Mouse (Mus musculus) erythroid progenitor cell, adult 5-6 weeks (primary cell): ENCODE data around the gene Ms4a15. TPM values are rescaled to one million over a fixed set of nuclear protein-coding genes. Genes with fewer than 3 reads are reported as not detected.

Experiments used
- ATAC-seq: replicated peaks from 2 replicates; pipeline ENCODE4 v1.8.0; 2016; ENCODE audit warnings: moderate number of reproducible peaks, mild to moderate bottlenecking, moderate TSS enrichment, inconsistent platforms; ENCODE audit not compliant: poor library complexity, low FRiP score, severe bottlenecking
- total RNA-seq, 2 experiments: library from RNA; stranded (forward) in 1 of 2; stranded (reverse) in 1 of 2; fragments of 150-400 nt in 1 of 2; fragments of 186-747, 209-891 nt in 1 of 2; gene quantifications; 2 replicates each; pipeline versions ENCODE4 v1.2.3 to v1.2.4; 2015 to 2017; ENCODE audit warnings: low replicate concordance in 2 of 2

Ms4a15 gene
- total RNA-seq (2015; ENCODE audit: low replicate concordance) (not detected in 2 replicates), total RNA-seq (2017; ENCODE audit: low replicate concordance) (not detected in 2 replicates)

DNA sequence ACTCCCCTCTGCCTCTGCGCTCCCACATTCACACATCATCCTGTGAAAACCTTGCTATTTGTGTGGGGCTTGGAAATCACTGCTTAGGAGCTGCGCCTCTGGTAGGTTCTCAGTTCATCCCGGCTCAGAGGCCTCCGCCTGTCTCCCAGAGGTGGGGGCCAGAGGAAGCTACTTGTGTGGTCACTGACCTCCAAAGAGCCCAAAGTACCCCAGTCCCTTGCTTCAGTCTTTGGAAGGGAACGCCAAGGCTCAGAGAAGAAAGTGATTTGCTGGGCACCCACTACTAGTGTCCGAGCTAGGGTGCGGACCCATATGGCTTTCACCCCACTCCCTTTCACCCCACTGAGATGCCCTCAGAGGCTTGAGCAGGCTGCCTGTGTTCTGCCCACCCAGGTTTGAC lies at the start of gene Ms4a15:
Ms4a15 (minus strand) TSS at position 101 of the 400 bp plus-strand sequence.
- ATAC-seq = no peak

DNA sequence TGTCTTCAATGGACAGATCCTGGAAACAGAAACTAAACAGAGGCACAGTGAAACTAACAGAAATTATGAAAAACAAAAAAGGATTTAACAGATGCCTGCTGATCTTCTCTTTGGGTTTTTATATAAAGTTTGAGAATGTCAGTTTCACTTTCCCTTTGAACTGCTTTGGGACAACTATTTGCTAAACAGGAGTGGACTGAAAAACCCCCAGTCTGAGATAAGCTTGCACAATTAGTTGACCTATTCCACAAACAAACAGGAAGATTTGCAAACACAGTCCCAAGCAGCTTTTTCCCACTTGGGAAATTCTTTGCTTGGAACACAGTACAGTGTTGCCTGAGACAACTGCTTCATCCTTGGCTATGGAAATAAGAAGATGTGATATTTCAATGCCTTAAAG lies 44.5 kb upstream of the Ms4a15 start:
- ATAC-seq = no peak

DNA sequence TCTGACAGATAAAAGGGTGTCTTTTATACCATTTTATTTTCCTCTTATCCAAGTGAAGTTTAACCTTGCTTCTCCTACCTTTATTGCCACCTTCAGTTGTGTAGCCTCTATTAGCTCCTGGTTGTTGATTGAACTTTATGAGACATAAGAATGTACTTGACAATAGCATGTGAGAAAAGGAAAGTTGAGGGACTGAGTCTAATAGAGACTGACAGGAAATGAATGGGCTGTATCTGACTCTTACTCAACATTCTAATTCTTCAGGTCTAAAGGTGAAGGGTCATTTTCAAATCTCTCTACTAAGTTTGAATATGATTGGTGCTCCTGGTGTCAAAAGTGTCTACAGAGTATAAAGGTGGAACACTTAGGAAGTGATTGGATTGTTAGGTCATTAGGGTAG lies 29.3 kb upstream of the Ms4a15 start:
- no peak for ATAC-seq

DNA sequence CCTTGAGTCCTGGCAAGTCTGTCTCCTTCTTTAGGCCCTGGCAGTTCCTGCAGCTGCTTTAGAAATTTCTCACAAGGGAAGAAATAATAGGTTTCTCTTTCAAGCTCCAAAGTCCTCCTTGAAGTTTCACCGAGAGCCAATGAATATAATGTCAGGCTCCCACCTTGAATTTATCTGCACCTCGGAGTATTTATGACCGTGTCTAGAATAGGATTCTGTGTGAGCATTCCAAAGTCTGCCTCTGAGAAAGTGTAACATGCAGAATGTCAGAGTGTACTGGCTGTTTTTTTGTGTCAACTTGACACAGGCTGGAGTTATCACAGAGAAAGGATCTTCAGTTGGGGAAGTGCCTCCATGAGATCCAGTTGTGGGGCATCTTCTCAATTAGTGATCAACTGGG lies 24.8 kb upstream of the Ms4a15 start, which contains the start of gene Ms4a18:
Ms4a18 (minus strand) TSS at position 141 of the 400 bp plus-strand sequence.
- ATAC-seq = no peak

DNA sequence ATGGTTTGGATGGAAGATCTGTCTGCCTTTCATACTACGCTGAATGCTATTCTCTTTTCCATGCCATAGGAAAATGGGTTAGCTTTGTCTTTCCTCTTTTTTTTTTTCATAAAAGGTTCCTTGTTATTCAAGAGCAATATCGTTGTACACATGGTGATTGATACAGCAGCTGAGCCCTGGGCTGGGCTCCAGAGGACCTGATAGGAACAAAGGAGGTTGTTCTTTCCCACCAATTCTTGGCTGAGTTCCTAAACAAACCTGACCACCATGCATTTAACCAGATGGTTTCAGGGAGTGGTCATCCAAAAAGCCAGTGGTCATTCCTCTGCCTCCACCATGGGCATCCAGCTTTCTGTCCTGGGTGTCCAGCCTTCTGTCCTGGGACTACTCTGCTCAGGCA lies 24.2 kb upstream of the Ms4a15 start:
- ATAC-seq = no peak

DNA sequence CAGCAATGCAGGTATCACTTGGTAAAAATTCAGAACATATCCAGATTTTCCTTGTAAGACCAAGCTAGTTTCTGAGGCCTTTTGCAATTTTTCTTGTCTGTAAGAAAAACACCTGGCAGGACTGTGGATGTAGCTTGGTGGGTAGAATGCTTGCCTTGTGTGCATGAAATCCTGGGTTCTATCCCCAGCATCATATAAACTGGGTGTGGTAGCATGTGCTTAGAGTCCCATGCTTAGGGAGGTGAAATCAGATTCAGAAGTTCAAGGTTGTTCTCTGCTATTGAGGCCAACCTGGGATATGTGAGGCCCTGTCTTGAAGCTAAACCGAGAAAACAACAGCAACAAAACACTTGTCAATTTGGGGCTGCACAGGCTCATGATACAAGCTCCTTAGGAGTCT lies 22.9 kb upstream of the Ms4a15 start:
- ATAC-seq = no peak

DNA sequence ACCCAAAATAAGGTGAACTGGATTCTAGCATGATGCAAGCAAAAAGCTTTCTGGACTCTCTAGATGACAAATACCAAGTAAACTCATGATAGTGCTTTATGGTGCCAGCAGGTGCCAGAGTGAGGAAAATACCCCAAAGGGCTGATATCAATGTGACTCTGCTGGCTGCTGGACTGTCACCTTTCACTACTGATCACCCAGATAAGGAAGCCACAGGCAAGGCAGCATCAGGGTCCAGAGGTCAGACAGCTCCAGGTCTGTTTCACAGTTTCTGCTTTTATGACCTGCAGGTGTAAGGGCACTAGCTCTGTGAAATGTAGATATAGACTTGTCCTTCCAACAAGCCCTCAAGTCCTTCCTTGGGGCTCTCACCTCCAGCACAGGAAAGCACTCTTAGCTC lies 22.4 kb upstream of the Ms4a15 start:
- no peak for ATAC-seq

DNA sequence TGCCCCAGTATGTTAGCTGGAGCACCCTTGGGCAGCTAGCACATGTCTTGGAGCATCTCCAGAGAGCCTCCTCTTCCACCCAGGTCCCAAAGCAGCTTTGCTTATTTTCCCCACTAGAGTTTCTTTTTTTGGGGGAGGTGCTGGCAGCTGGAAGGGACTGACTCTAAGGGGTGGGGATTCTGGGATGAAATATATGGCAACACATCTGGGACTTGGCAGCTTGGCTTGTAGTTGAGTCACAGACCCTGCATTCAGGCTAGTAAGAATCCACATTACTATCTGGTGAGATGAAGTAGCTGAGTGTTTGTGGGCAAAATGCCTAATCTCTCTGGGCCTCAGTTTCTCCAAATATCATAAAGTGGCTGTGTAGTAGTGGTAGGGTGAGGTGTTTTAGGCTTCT lies 1.1 kb downstream of the Ms4a15 start:
- ATAC-seq = no peak

DNA sequence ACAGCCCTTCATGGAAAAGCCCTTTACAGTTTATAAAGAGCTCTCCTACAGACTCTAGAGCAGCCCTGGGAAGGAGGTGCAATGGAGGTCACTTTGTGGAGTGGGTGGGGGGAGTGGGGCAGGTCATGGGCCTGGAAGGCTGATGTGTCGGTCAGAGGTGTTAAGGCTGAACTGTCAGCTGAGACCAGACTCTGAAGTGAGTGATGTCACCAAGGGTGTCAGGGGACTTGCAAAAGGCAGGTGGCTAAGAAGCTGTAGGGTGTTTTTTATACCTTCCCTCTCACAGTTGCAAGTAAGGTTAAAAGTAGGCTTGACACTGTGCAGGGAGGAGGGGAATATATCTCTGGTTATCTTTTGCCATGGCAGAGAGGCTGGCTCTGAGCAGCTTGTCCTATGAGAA lies 2.3 kb downstream of the Ms4a15 start:
- no peak for ATAC-seq

DNA sequence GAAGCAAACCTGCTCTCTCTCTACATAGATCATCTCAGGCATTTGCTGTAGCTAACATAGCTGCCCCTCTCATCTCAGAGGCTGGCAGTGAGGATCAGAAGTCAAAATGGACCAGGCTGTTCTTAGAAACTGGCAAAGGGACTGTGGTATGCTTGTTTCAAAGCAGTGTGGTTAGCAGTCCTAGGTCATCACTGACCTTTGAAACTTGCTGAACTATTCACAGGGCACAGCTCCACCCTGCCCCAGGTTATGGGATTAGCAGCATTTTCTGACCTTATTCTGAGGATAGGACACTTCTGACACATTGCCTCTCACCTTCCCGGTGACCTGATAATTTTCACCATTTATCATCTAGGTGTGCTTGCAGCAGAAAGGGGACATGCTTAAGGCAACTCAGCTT lies 4.5 kb downstream of the Ms4a15 start:
- no peak for ATAC-seq

DNA sequence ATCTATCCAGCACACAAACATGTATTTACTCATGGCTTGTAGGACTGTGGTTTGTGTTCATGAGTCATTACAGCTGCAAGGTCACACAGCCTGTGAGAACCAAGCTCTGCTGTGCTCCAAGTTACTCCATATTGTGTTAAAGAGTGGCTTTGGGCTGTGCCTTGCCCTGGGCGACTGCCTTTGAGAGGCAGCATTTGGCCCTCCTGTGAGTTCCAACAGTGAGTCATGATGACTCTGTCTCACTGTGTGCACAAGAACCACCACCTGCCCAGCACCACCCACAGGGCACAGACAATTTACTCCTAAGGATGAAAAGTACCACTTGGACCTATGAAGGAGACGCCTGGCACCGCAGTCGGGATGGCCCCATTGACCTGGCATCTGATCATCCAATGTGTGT lies 7.2 kb downstream of the Ms4a15 start:
- ATAC-seq = no peak

DNA sequence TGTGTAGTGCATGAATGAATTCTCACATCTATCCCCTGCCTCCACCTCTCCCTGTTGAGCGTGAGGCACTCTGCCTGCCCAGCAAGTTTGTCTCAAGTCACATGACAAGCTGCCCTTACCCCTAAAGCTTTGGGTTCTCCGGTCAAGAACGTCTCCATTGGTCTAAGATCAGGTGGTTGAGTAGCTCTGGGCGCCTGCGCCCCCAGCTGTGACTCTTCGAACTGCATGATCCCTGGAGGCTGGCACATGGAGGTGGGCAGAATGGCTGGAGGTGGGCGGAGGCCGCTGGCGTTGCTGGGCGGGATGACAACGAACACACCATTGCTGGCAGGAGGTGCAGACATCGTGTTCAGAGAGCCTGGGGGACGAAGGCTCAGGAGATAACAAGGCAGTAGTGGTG lies 8.5 kb downstream of the Ms4a15 start:
- no peak for ATAC-seq

DNA sequence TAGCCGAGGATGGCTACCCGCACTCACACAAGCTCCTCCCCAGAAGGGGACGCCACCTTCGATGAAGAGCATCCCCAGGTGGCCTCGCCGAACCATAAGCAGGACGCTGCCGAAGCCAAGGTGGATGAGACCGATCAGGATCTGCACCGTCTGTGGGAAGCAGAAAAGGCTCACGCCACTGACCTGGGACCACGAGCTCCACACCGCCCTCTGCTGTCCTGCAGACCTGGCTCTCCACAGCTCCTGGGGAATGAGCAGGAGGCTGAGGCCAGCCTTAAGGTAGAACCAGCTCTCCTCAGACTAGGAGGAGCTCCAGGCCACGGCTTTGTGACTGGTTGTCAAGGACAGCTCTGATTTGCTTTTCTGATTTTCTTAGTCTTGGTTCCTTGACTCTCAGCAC lies 9.9 kb downstream of the Ms4a15 start:
- 0 out of 2 replicates have a peak, but pooled peaks have one; percentile 16 for ATAC-seq

DNA sequence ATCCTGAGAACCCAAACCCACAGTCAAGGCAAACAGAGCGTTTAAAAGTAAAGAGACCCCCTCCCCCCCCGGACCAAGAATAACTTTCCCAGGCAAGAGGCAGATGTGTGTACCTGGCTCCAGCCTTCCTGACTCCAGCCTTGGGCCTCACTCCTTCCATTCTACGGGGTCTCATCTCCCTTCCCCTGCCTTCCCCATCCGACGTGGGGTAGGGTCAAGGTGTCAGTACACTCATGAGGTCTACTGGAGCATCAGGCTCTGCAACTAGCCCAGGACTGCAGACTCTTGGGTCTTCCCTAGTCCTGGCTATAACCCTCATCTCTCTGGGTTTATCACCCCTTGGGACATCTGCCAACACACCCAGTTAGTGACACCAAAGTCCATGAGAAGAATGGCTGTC lies 12.8 kb downstream of the Ms4a15 start:
- no peak for ATAC-seq

DNA sequence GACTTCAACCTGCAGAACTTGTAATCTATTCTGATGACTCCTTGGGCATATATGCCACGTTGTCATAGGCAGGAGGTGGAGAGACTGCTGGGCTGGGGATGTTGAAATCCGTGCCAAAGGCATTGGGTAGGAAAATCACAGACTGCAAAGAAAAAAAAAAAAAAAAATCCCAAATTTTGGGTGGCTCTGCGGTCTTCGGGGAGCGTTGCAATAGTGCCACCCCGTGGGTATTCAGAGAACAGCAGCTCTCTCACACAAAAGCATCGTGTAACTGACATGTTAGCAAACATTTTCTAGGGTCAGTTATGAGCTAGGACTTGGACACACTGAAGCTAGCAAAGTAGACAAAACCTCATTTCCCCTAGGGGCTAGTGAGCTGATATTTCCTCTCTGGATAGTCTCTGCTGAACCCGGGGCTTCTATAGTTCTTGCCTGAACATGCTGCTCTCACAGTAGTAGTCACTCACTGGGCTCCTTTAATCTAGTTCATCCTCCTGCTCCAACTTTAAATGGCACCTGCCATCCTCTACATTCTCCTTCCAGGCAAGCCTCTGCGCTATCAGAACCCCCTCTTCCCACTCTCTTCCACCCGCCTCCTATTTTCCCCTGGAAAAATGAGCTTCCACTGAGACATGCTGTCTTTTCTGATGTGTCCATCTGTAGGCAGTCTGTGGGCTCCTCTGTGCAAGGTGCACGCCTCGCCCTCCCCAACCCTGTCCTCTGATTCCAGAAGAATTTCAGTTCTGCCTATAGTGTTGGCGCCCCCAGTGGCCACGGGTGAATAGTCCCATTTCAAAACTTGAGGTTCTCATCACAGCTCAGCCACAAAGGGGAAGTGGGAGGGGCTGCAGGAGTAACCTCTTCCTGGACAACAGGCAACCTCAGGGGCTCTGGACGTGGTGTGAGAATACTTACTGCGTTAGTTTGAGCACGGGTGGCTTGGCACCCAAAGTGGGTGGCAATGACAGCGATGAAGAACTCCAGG lies 13.6 kb downstream of the Ms4a15 start:
- no peak for ATAC-seq

DNA sequence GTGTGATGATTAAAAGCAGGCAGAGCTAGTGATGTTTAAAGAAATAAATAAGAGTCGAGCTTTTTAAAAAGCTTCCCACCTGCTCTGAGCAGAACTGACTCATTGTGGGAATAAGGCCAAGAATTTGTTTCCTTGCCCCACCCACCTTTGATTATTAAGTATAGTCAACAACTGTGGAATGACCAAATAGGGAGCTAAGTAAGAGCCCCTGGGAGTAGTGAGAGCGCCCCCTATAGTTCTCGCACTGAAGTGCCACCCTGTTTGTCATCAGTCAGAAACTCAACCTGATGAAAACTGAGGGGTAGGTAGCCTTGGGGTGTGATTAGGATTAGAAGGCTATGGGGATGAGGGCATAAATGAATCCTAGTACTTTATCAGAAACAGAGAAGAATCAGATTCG lies 16.7 kb downstream of the Ms4a15 start:
- ATAC-seq = no peak

DNA sequence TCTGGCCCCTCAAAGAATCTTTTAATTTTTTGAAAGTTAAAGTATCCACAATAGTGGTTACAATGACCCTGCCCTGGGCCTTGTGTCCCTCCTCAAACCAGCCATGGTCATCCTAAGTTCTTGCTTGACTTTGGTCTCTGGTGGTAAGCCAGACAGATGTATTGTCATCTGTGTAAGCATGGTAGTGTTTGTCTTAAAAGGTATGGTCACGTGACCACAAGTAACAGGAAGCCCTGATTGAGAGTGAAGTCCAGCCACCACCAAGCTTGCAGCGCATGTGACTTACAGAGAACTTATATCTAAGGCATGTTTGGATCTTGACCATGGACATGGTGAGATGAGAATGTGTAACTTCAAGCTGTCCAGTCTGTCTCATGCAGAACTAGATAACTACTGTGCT lies 17.9 kb downstream of the Ms4a15 start:
- no peak for ATAC-seq

DNA sequence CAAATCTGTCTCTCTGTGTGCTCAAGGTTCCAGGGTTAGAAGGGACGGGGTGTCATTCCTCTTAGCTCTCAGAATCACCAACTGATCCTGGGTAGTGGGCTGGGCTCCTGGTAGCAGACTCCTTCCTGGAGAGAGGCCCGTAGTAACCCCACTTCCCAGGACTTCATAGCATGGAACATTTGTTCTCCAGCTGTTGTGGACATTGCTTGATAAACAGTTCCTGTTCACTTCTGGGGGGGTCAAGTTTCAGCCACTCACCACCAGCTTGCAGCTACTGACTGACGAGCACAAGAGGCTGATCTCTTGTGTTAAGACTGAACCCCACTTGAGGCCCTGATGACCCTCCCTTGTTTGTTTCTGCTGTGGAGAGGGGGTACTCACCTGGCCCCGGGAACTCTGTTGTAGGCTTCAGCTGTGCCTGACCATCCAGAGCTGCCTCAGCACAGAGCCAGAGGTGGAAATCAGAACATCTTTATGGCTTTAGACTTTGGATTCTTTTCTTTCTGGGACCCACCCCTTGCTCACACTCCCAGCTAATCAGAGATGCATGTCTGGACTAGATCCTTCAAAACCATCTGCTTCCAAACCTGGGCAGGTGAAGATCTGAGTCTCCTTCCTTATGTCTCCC lies 18.7 kb downstream of the Ms4a15 start, which contains the start of gene Ms4a10:
Ms4a10 (minus strand) TSS at position 433 of the 628 bp plus-strand sequence.
- ATAC-seq = no peak

DNA sequence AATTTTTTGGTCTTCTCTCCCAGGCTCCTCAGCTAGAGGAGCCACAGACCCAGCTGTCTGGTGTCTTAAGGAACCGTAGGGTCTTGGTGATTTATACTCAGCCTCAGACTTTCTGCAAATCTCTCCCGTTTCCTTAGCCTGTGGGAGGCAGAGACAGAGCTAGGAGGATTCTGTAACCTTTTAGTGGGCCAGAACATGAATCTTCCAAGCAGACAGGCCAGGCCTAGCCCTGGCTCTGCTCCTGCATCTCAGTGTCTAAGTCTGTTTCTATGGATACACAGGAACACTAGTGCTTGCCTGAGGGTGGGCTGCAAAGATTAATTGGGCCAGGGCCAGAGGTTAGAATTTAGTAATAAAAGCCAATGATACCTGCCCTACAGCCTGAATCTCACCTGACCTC lies 19.9 kb downstream of the Ms4a15 start:
- no peak for ATAC-seq

DNA sequence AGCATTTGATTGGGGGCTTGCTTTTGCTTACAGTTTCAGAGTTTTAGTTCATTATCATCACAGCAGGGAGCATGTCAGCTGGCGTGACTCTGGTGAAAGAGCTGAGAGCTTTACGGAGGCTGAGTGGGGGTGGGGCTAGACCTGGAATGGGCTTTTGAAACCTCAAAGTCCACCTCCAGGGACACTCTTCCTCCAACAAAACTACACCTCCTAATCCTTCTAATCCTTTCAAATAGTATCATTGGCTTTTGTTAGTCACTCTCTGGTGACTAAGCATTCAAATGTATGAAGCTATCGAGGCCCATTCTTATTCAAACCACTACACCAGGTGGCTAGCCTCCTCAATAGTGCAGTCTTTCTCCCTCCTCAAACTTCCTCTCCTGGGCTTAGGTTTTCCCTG lies 20.4 kb downstream of the Ms4a15 start:
- no peak for ATAC-seq

DNA sequence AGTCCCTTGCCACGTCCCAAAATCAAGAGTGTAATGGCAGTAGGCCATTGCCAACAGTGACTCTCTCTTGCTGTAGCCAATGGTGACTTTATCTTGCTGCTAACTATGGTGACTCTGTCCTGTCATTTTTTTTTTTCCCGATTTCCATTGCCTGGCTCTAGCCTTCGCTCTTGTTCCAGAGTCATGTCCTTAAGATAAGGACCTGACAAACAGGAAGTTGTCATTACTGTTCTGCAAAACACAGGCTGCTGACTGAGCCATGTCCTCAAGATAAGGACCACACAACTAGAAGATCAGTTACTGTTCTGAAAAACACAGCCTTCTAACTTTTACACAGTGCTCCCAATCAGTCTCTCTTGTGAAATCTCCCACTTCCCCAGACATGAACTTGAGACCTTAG lies 22.6 kb downstream of the Ms4a15 start:
- no peak for ATAC-seq
